Mouse (Mus musculus) neural tube, embryonic 15.5 days (tissue): Measurements from ENCODE around the gene Rreb1. TPM values are rescaled to one million over a fixed set of nuclear protein-coding genes. Genes with fewer than 3 reads are reported as not detected.

Experiments
- ATAC-seq: fragments of 200-750 bp; cut with Nextera tagmentation; 2 replicates; pipeline ENCODE4 v1.8.0; 2017; ENCODE audit warnings: mild to moderate bottlenecking, moderate TSS enrichment, moderate library complexity; ENCODE audit not compliant: low FRiP score
- H3K27ac ChIP-seq: fragments of 300-500 bp; sonication (generic); replicated peaks from 2 replicates; pipeline ENCODE4 v1.5.1; 2015; ENCODE audit warnings: mild to moderate bottlenecking, inconsistent platforms
- H3K27me3 ChIP-seq: fragments of 300-500 bp; sonication (generic); replicated peaks from 2 replicates; pipeline ENCODE4 v1.6.1; 2015; ENCODE audit warnings: inconsistent platforms
- H3K36me3 ChIP-seq: fragments of 300-500 bp; sonication (generic); 2 replicates; pipeline ENCODE4 v1.6.1; 2015; ENCODE audit warnings: inconsistent platforms
- H3K4me1 ChIP-seq: fragments of 300-500 bp; sonication (generic); 2 replicates; pipeline ENCODE4 v1.6.1; 2015; ENCODE audit warnings: inconsistent platforms
- H3K4me2 ChIP-seq: fragments of 300-500 bp; sonication (generic); 2 replicates; pipeline ENCODE4 v1.6.1; 2015; ENCODE audit warnings: inconsistent platforms, mild to moderate bottlenecking, moderate library complexity
- H3K4me3 ChIP-seq: fragments of 300-500 bp; sonication (generic); replicated peaks from 2 replicates; pipeline ENCODE4 v1.5.1; 2015; ENCODE audit warnings: mild to moderate bottlenecking, inconsistent platforms
- H3K9ac ChIP-seq: fragments of 300-500 bp; sonication (generic); replicated peaks from 2 replicates; pipeline ENCODE4 v1.6.1; 2015; ENCODE audit warnings: mild to moderate bottlenecking, inconsistent platforms
- H3K9me3 ChIP-seq: fragments of 300-500 bp; sonication (generic); replicated peaks from 2 replicates; pipeline ENCODE4 v1.6.1; 2016; ENCODE audit warnings: inconsistent platforms
- WGBS: fragments of 180-500 bp; shearing (Covaris S2); methylation state at CpG from one replicate; pipeline ENCODE4 v1.1.7; 2015; ENCODE audit warnings: mixed read lengths; 5-methylcytosine and 5-hydroxymethylcytosine counted together
- polyA plus RNA-seq: library from polyadenylated mRNA; unstranded; fragments of >200 nt; fragmentation: Nextera tagmentation; extraction: Ambion mirVana; gene quantifications from 2 replicates; pipeline ENCODE4 v1.2.1, GENCODE M21; 2015

Gene Rreb1
- polyA plus RNA-seq, 1 experiment from 2014 or later, result 3.0 TPM

DNA sequence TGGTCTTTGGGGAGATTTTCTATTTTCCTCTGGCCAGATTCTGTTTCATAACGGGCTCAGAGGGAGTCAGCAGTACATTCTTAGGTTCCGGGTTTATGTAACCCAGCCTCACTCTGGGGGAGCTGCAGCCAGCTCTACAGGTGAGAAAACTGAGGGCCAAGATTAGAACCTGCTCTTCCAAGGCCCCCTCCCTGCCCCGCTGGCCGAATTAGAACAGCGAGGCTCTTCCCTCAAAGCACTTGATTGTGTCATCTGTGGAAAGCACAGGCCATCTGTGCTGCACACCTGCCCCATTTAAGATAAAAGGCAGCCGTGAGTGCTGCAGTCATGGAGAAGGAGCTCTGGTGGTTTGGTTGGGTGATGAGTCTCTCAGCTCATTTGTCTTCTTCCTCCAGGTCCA is 130.3 kb downstream of the Rreb1 start:
- WGBS, result 86% methylated on average over 6 of the region's 6 CpGs

DNA sequence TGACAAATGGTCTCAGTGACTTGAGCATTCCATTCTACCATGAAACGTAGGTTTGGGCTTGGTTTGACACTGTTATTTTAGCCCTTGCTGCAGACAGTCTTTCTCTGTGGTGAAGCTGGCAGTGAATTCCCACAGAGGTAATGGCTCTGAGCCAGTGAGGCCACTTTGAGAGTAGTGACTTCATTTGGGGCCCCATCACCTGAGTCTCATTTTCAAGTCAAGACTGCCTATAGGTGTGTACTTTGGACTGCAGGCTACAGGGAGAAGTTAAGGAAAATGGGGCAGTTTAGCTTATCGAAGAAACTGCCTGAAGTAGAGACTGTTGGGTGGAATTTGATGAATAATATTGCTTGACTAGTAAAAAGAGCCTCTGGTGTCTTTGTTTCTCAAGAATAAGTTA is 131.0 kb downstream of the Rreb1 start:
- no peak for ATAC-seq
- Histone ChIP-seq H3K27ac (no peak overlapping the region), H3K4me3 (no peak overlapping the region), H3K27me3 (no peaks in the 10 kb centered on the region), H3K9ac (no peak overlapping the region), H3K4me1 (peaks cover 3% of the 10 kb centered on the region; the same call in 1 of the 2 replicates), H3K36me3 (no peaks in the 10 kb centered on the region), H3K4me2 (no peak overlapping the region), H3K9me3 (no peaks in the 10 kb centered on the region)
- WGBS, result 88% methylated on average over 2 of the region's 2 CpGs

More for the DNA sequence above, 130.3 kb downstream of the Rreb1 start:
- no peaks in the 10 kb centered on the region for H3K9me3 ChIP-seq
- no peak overlapping the region for H3K9ac ChIP-seq
- no peak for ATAC-seq
- H3K4me3 ChIP-seq, result no peak overlapping the region
- H3K36me3 ChIP-seq, result no peaks in the 10 kb centered on the region
- no peaks in the 10 kb centered on the region for H3K27me3 ChIP-seq
- H3K4me2 ChIP-seq, result no peak overlapping the region
- H3K4me1 ChIP-seq, result peaks cover 3% of the 10 kb centered on the region; the same call in 1 of the 2 replicates
- H3K27ac ChIP-seq, result no peak overlapping the region

DNA sequence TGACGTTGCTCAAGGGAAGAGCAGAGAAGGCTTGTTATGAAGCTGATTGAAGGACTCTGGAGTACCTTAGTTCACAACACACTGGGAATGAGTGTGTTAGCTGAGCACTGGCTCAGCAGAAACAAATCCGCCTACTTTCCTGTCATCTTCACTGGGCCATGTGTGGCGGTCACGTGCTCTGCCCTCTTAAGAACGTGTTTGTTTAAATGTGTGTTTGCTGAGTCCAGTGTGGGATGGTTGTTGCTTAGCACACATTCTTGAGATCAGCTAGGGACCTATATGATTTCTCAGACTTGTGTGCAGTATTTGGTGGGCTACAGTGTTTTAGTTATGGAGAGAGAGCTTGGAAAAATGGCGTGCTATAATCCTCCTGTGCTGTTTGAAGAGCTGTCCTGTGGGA is 133.8 kb downstream of the Rreb1 start:
- no peak for ATAC-seq
- H3K27ac ChIP-seq, result no peak overlapping the region
- WGBS, result 81% methylated on average over 6 of the region's 6 CpGs

DNA sequence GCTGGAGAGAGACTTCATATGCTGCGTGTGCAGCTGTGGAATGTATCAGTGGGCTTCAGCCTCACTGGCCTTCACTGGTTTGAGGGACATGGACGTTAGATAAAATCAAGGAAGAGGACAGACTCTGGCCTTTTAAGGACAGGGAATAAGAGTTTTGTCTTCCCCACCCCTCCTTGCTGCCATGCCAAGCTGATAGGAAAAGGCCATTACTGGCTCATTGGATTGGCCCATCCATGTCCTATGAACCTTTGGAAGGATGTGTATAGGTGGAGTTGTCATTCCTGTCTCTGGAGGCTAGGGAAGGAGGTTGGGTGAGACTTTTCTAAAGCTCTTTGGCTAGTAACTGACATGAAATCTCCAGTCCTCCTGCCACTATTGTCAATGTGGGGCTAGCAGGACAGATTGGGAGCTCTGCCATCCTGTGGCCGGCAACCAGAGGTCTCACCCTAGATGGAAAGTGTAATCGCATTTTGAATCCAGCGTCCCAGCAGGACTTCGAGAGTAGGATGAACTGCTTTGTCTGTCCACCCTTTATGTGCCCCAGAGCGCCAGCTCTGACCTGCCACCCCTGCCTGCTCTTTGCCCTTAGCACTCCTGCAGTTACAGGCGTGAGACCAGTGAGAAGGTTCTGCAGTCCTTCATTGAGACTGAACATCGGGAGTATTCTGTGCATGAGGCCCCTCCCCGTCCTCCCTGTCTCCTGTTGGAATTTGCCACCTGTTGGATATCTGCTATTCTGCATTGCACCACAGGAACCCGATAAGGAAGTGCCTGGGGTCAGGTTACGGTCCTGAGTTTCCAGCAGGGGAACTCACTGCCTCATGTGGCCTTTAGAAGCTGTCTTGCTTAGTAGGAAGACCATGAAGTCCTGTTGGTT is 134.6 kb downstream of the Rreb1 start:
- peaks cover 3% of the 10 kb centered on the region; the same call in 1 of the 2 replicates for H3K4me1 ChIP-seq
- 71% methylated on average over 12 of the region's 12 CpGs for WGBS
- no peak overlapping the region for H3K4me3 ChIP-seq
- no peak overlapping the region for H3K4me2 ChIP-seq
- H3K9ac ChIP-seq, result no peak overlapping the region
- peaks cover 2% of the 10 kb centered on the region; the same call in 1 of the 2 replicates for H3K36me3 ChIP-seq
- H3K27ac ChIP-seq, result no peak overlapping the region
- no peak for ATAC-seq
- H3K9me3 ChIP-seq, result no peaks in the 10 kb centered on the region
- no peaks in the 10 kb centered on the region for H3K27me3 ChIP-seq

More for the DNA sequence above, 133.8 kb downstream of the Rreb1 start:
- Histone ChIP-seq H3K36me3 (peaks cover 2% of the 10 kb centered on the region; the same call in 1 of the 2 replicates), H3K4me1 (peaks cover 3% of the 10 kb centered on the region; the same call in 1 of the 2 replicates), H3K4me3 (no peak overlapping the region), H3K4me2 (no peak overlapping the region), H3K9ac (no peak overlapping the region), H3K9me3 (no peaks in the 10 kb centered on the region), H3K27me3 (no peaks in the 10 kb centered on the region)

DNA sequence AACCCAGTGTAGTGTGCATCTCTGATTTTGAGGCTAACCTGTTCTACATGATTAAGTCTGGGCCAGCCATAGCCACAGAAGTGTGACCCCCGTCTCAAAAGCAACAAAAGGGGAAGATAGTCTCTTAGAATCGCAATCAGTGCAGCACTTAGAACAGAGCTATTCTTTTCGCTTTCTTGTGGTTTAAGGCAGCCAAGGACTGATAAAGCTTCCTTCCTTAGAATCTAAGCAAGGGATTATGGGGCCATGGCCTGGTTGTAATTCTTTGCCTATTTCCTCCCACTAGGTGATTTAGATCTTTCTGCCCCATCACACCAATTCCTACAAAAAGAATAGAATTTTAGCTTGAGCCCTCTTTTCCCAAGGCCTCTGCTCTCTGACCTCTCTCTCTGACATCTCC is 135.8 kb downstream of the Rreb1 start:
- no peak overlapping the region for H3K4me3 ChIP-seq
- WGBS, result 72% methylated on average over 3 of the region's 3 CpGs
- H3K27ac ChIP-seq, result no peak overlapping the region
- no peak for ATAC-seq
- H3K9ac ChIP-seq, result no peak overlapping the region
- H3K4me2 ChIP-seq, result no peak overlapping the region
- H3K27me3 ChIP-seq, result no peaks in the 10 kb centered on the region
- peaks cover 3% of the 10 kb centered on the region; the same call in 1 of the 2 replicates for H3K4me1 ChIP-seq
- H3K36me3 ChIP-seq, result peaks cover 2% of the 10 kb centered on the region; the same call in 1 of the 2 replicates
- no peaks in the 10 kb centered on the region for H3K9me3 ChIP-seq

DNA sequence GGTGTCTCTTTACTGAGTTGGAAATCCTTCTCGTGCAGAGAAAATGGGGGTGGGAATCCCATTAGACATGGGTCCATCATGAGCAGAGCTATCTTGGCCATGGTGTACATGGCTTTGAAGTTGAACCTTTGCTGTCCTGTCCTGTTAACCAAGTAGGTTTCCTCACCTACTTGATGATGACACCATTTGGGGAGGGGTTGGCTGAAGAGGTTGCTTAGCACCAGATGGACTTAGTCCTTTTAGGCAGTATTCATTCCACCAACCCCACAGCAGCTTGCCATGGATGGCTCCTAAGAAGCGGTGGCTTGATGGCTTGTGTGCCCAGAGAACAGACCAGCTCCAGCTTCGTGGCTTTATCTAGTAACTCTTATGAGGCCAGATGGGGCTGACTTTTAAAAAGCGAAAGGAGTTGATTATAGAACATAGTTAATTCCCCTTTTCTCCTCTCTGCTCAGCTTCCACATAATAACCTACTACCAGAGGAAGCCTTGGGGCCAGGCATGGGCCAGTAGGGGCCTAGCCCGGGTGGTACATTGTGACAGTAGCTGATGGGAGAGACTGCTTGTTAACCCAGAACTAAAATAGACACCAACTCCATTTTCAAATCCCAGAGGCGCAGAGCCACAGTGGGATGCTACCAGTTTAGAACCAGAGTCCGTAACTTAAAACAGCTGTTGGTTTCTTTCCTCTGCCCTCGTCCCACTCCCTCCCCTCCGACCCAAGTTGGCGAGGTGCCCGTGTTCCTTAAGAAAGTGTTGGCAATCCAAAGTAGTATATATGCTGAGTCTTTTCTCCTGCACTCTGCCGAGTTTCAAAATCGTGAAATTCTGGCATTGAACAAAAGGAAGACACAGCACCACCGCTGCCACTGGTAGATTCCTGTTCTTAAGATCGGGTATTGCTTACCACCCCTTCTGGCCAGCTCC is 140.4 kb downstream of the Rreb1 start:
- no peak for ATAC-seq
- Histone ChIP-seq H3K9ac (no peak overlapping the region), H3K9me3 (no peaks in the 10 kb centered on the region), H3K27ac (no peak overlapping the region), H3K4me2 (no peak overlapping the region), H3K4me1 (no peaks in the 10 kb centered on the region; the same call in 1 of the 2 replicates), H3K27me3 (no peaks in the 10 kb centered on the region), H3K36me3 (peaks cover 2% of the 10 kb centered on the region; the same call in 1 of the 2 replicates), H3K4me3 (no peak overlapping the region)
- WGBS, result 86% methylated on average over 15 of the region's 15 CpGs

DNA sequence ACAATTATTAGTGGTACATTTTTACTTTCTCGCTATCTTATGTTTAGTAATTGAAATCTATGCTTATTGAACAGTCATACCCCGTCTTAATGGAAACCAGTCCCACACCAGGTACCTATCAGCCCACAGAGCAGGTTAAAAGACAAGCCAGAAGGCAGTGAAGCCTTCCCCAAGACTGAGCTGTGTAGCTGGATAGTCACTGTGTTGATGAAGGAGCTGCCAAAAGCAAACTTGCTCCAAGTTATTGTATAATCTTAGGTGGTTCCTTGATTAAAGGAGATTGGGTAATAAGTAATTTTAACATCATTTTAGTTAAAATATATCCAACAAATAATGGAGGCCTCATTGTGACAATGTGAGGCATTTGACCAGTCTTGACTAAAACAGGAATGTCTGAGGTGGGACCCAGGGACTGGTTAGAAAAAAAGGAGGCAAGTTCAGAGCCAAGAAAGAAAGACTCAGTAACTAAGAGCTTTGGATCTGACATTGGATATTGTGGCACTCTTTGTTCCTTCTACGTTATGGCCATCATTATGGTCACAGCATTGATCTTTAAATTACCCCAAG is 141.6 kb downstream of the Rreb1 start:
- no peaks in the 10 kb centered on the region for H3K27me3 ChIP-seq
- ATAC-seq, result no peak
- H3K36me3 ChIP-seq, result peaks cover 2% of the 10 kb centered on the region; the same call in 1 of the 2 replicates
- H3K27ac ChIP-seq, result no peak overlapping the region
- H3K4me1 ChIP-seq, result no peaks in the 10 kb centered on the region; the same call in 1 of the 2 replicates
- no peak overlapping the region for H3K9ac ChIP-seq
- H3K4me3 ChIP-seq, result no peak overlapping the region
- no peak overlapping the region for H3K4me2 ChIP-seq
- WGBS, result 83% methylated on average over 3 of the region's 3 CpGs
- no peaks in the 10 kb centered on the region for H3K9me3 ChIP-seq

DNA sequence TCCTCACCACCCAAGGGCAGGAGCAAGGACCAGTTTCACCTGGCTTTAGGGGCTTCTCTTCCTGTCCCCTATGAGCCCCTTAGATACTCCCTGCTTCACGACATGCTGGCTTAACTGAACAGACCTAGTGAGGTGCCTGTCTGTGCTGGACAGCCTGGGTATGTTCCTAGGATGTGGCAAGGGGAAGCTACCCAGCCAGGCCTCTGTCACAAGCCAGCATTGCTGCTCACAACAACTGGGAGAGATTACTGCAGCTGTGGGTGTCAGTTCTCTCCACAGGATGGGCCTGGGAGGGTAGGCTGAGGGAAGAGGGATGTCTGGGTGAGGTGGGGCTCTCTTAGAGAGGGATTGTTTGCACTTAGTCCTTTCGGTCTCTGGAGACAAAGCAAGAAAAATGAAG is 142.5 kb downstream of the Rreb1 start:
- no peak for ATAC-seq
- 36% methylated on average over 2 of the region's 2 CpGs for WGBS
- H3K9me3 ChIP-seq, result no peaks in the 10 kb centered on the region

DNA sequence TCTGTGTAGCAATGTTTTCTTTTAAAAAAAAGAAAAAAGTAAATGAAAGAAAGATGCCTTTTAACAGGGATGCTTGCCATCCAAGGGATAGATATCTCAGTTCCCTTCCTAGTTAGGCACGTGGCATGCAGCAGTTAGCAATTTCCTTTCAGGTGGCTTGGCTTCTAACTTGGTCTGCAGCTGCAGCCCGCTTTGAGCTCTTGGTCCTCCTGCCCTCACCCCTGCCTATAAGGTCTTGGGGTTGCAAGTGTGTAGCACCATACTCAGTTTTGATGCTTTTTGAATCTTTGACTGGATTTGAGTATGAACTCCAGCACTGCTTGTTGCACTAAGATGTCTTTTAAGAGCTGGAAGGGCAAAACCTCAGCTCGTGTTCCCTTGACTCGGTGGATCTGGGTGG is 144.9 kb downstream of the Rreb1 start:
- H3K27me3 ChIP-seq, result no peaks in the 10 kb centered on the region
- no peaks in the 10 kb centered on the region for H3K9me3 ChIP-seq
- ATAC-seq, result no peak
- WGBS, result 88% methylated on average over 4 of the region's 4 CpGs
- H3K9ac ChIP-seq, result no peak overlapping the region
- no peak overlapping the region for H3K4me2 ChIP-seq
- no peak overlapping the region for H3K27ac ChIP-seq
- H3K4me1 ChIP-seq, result no peaks in the 10 kb centered on the region; the same call in 1 of the 2 replicates
- H3K36me3 ChIP-seq, result no peaks in the 10 kb centered on the region
- no peak overlapping the region for H3K4me3 ChIP-seq

More for the DNA sequence above, 142.5 kb downstream of the Rreb1 start:
- Histone ChIP-seq H3K27ac (no peak overlapping the region), H3K4me2 (no peak overlapping the region), H3K9ac (no peak overlapping the region), H3K36me3 (peaks cover 2% of the 10 kb centered on the region; the same call in 1 of the 2 replicates), H3K4me1 (no peaks in the 10 kb centered on the region; the same call in 1 of the 2 replicates), H3K27me3 (no peaks in the 10 kb centered on the region), H3K4me3 (no peak overlapping the region)

DNA sequence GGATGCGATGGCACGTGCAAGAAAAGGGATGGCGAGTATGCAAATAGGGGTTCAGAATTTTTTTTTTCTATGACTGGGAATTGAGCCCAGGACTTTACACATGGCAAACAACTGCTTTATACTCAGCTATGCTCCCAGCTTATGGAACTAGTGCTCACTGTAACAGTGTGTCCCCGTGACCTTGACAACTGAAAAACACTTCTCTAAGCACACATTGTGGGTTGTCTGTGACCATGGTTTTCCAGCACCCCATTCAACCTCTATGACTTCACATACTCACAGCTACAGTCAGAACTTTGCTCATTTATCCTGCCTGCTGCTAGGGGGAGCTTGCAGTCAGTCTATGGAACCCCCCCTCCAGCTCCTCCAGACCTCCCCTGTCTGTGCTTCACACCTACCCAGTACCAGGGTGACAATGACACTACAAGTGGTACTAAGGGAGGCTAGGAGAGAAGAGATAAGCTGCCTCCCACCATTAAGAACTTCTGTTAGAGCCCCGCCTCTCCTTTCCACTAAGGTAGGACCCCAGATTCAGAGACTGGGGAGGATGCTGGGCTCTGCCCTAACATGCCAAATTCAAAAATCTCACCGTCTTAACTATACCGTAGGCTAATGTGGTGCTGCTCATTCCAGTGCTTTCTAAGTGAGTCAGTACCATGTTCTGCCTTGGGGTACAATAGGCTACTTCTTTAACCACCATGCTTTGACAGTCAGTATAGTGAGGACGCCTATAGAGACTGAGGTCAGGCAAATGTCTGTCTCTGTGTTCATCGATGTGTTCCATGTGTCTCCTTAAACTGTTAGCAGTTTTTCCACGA is 145.7 kb downstream of the Rreb1 start:
- Histone ChIP-seq H3K4me2 (no peak overlapping the region), H3K4me3 (no peak overlapping the region), H3K9me3 (no peaks in the 10 kb centered on the region), H3K9ac (no peak overlapping the region), H3K36me3 (no peaks in the 10 kb centered on the region), H3K4me1 (no peaks in the 10 kb centered on the region; the same call in 1 of the 2 replicates), H3K27ac (no peak overlapping the region), H3K27me3 (no peaks in the 10 kb centered on the region)
- 86% methylated on average over 10 of the region's 10 CpGs for WGBS
- ATAC-seq, result no peak
